Mouse (Mus musculus) erythroblast, embryonic 14.5 days (primary cell): ENCODE data around the gene Pigg.

Experiments
- GATA1 ChIP-seq: IDR thresholded peaks from 2 replicates; pipeline ENCODE4 v1.6.1; 2012; ENCODE audit warnings: low read length, inconsistent platforms, mixed read lengths
- TAL1 ChIP-seq: IDR thresholded peaks from 3 replicates; pipeline ENCODE4 v1.6.1; 2012; ENCODE audit warnings: low read length, inconsistent platforms, mixed read lengths

DNA sequence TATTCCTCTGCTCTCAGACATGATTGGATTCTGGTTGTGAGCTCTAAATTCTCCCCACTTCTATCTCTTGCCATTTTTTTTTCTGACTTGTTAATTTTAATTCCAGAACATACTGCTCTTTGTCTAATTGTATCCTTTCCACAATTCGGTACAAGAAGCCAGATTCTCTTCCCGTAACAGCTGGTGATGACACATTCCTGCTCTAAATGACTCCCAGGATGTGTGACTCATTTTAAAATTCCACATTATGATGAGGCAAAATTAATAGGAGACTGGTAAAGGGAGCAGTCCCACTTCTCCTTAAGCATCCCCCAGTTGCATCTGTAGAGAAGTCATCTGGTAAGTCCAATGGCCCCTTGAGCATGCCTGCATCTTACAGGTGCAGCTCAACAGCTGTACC lies 73.2 kb downstream of the Pigg start:
- TF ChIP-seq GATA1 (no peak), TAL1 (no peak)
